Mouse (Mus musculus) macrophage (primary cell): ENCODE measurements at regions not wholly inside any gene's neighbourhood (a gene's known extent, or its start where the extent isn't known, plus 50 kb on each side); places are given as distances from the start of the nearest gene placed in this dataset.

ENCODE experiments used
- H3K27ac ChIP-seq: fragments of 350-480 bp; formaldehyde crosslinking; 2 replicates; pipeline ENCODE4 v1.9.0; 2021
- H3K36me3 ChIP-seq: fragments of 350-480 bp; formaldehyde crosslinking; 2 replicates; pipeline ENCODE4 v1.9.0; 2021; ENCODE audit errors: inconsistent target
- H3K4me3 ChIP-seq: fragments of 350-480 bp; formaldehyde crosslinking; 2 replicates; pipeline ENCODE4 v1.9.0; 2021; ENCODE audit errors: inconsistent target
- H3K79me2 ChIP-seq: fragments of 350-480 bp; formaldehyde crosslinking; 2 replicates; pipeline ENCODE4 v1.9.0; 2021; ENCODE audit errors: inconsistent target
- WGBS: methylation state at CpG from one replicate; pipeline ENCODE4 v1.1.7; 2026; ENCODE audit warnings: inconsistent platforms; ENCODE audit not compliant: missing documents; 5-methylcytosine and 5-hydroxymethylcytosine counted together

GRCm38 (mm10) chr15:13455560-13456219 is 282.2 kb upstream of the Cdh6 start:
- no peaks in the 10 kb centered on the region for H3K36me3 ChIP-seq
- no peak overlapping the region for H3K27ac ChIP-seq
- 90% methylated on average over 7 of the region's 8 CpGs for WGBS
- H3K79me2 ChIP-seq, result no peaks in the 10 kb centered on the region
- H3K4me3 ChIP-seq, result no peak overlapping the region

- Histone ChIP-seq H3K79me2 (no peaks in the 10 kb centered on the region), H3K4me3 (no peak overlapping the region), H3K36me3 (no peaks in the 10 kb centered on the region), H3K27ac (no peak overlapping the region)
- 83% methylated on average over 5 of the region's 5 CpGs for WGBS
Observed at GRCm38 (mm10) chr15:13450385-13450784, 276.9 kb upstream of the Cdh6 start.

DNA sequence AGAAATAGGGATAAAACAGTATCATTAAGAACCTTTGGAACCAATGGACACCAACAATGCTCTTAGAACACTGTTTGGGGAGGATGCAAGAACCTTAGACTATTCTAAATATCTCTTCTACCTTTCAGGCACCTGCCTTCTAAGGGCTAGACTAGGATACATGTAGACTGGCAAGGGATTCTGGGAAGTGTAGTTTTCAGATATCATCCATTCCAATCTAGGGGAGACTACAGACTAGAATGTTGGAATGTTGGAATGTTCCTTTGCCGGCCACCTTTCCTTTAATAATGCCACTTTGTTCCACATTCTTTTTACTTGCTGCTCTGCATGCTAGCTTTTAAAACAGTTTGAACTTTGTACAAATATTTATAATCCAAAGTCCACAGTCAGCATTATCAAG is 261.1 kb upstream of the Cdh6 start:
- 79% methylated on average over 1 of the region's 1 CpGs for WGBS
- H3K79me2 ChIP-seq, result no peaks in the 10 kb centered on the region
- no peak overlapping the region for H3K4me3 ChIP-seq
- H3K36me3 ChIP-seq, result no peaks in the 10 kb centered on the region
- H3K27ac ChIP-seq, result no peak overlapping the region

- Histone ChIP-seq H3K4me3 (no peak overlapping the region), H3K27ac (no peak overlapping the region), H3K79me2 (no peaks in the 10 kb centered on the region), H3K36me3 (no peaks in the 10 kb centered on the region)
- 2% methylated on average over 2 of the region's 2 CpGs for WGBS
Observed at GRCm38 (mm10) chr15:13432971-13433370, 259.5 kb upstream of the Cdh6 start.

- WGBS, result 50% methylated on average over 3 of the region's 3 CpGs
- H3K36me3 ChIP-seq, result no peaks in the 10 kb centered on the region
- no peak overlapping the region for H3K4me3 ChIP-seq
- H3K79me2 ChIP-seq, result no peaks in the 10 kb centered on the region
- H3K27ac ChIP-seq, result no peak overlapping the region
Observed at GRCm38 (mm10) chr15:13419616-13420015, 246.1 kb upstream of the Cdh6 start.

DNA sequence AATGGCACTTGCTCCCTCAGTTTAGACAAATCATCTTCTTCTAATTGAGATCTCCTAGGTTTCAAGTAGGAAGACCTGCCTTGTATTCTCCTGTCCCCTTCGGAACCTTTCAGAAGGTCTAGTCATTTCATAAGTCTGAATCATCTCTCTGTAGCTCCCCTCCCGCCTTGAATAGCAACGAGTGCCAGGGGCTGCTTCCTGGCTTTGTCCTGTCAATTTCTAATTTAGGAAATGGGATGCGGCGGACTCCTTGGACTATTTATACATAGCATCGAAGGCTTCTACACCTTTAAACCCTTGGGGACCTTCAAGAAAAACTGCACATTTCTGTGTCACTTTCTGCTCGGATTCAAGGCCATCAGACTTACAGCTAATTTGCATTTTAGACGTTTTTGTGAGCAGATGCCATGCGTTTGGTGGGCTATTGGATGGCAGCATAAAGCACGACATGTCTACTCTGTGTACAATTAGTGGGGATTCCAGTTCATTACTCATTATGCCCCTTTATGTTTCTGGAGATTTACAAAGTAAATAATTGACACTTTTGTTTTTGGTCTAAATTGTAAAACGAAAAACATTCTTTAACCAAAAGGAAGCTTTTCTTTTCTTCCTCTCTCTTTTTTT is 236.7 kb upstream of the Cdh6 start:
- H3K36me3 ChIP-seq, result no peaks in the 10 kb centered on the region
- no peak overlapping the region for H3K4me3 ChIP-seq
- H3K79me2 ChIP-seq, result no peaks in the 10 kb centered on the region
- H3K27ac ChIP-seq, result no peak overlapping the region
- 55% methylated on average over 11 of the region's 11 CpGs for WGBS

DNA sequence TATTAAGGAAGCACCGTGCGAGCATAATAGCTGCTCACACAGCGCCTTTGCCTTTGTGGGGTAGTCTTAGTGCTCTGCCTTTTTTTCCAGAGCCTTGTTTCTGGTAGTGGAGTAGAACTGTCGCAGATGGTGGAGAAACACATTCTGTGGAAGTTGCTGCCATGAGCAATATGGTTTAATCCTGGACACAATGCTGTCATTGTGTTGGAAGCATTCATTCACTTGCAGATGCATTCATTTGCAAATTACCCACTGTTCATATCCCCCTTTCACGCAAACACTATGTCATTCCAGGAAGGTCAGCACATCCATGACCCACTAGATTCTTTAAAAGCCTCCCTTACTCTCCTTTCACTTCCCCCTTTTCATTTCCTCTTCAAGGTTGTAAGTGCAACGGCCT is 219.7 kb upstream of the Cdh6 start:
- Histone ChIP-seq H3K36me3 (no peaks in the 10 kb centered on the region), H3K4me3 (no peak overlapping the region), H3K79me2 (no peaks in the 10 kb centered on the region), H3K27ac (peak overlapping the region; percentile 45)
- 45% methylated on average over 6 of the region's 6 CpGs for WGBS

DNA sequence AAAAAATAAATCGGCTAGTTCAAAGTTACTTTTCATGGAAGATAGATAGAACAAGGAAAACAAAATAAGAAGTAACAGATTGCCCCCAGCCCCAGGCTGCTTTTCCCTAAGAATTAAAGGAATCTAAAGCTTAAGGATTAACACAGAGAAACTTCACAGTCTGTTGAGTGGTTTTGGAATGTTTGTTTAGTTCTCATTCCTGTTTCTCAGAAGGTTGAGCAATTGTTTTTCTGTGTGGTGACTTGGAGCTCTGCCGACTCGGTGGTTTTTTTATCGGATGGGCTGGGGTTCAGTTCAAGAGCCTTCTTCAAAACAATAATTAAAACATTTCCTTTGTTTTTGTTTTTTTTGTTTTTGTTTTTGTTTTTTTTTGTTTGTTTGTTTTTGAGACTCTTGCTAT is 217.9 kb upstream of the Cdh6 start:
- 71% methylated on average over 4 of the region's 4 CpGs for WGBS
- Histone ChIP-seq H3K36me3 (no peaks in the 10 kb centered on the region), H3K27ac (no peak overlapping the region), H3K4me3 (no peak overlapping the region), H3K79me2 (no peaks in the 10 kb centered on the region)

- H3K4me3 ChIP-seq, result no peak overlapping the region
- 69% methylated on average over 6 of the region's 6 CpGs for WGBS
Observed at GRCm38 (mm10) chr15:13384815-13385214, 211.3 kb upstream of the Cdh6 start.

DNA sequence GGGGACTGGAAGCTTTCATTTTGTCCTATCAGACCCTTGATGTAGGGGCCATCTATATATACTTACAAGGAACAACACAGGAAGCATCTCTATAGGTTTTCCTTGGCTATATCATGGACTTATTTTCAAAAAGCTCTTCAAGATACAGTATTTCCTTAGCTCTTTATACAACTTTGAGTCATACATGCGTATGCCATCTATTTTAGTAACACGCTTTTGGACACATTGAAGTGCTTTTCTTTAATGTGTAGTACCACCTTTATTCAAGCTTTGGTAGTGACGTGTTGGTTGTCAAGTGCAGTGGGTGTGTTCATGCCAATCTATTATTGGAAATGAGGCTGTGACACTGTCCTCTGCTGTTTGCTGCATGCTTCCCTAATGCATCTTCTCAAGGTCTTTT is 202.1 kb upstream of the Cdh6 start:
- Histone ChIP-seq H3K4me3 (no peak overlapping the region), H3K79me2 (no peaks in the 10 kb centered on the region), H3K27ac (no peak overlapping the region), H3K36me3 (no peaks in the 10 kb centered on the region)
- 90% methylated on average over 3 of the region's 3 CpGs for WGBS

More at GRCm38 (mm10) chr15:13384815-13385214, 211.3 kb upstream of the Cdh6 start:
- Histone ChIP-seq H3K36me3 (no peaks in the 10 kb centered on the region), H3K79me2 (no peaks in the 10 kb centered on the region), H3K27ac (no peak overlapping the region)

GRCm38 (mm10) chr15:13368799-13369198 is 195.3 kb upstream of the Cdh6 start:
- 84% methylated on average over 5 of the region's 5 CpGs for WGBS
- no peaks in the 10 kb centered on the region for H3K36me3 ChIP-seq
- H3K4me3 ChIP-seq, result no peak overlapping the region
- H3K79me2 ChIP-seq, result no peaks in the 10 kb centered on the region
- no peak overlapping the region for H3K27ac ChIP-seq

GRCm38 (mm10) chr15:13367291-13367954 is 193.9 kb upstream of the Cdh6 start:
- WGBS, result 88% methylated on average over 16 of the region's 16 CpGs

DNA sequence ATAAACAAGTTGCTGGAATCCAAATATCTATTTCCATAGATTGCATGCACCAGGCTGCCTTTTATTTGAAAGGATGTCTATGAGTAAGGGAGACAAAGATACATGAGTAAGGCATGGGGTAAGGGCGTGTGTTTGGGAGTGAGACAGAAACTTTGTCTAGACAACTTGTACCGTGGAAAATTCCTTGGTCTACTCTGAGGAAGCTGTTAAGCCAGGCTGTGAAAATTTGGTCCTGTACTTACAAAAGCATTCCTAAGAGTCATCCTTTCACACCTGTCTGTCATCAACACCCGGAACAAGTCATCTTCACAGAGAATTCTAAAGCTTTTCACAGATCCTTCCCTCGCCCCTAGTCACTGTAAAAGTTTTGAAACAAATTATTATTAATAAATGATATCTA is 193.1 kb upstream of the Cdh6 start:
- no peaks in the 10 kb centered on the region for H3K79me2 ChIP-seq
- no peak overlapping the region for H3K27ac ChIP-seq
- no peaks in the 10 kb centered on the region for H3K36me3 ChIP-seq
- no peak overlapping the region for H3K4me3 ChIP-seq
- WGBS, result 64% methylated on average over 3 of the region's 4 CpGs

More at GRCm38 (mm10) chr15:13367291-13367954, 193.9 kb upstream of the Cdh6 start:
- Histone ChIP-seq H3K36me3 (no peaks in the 10 kb centered on the region), H3K27ac (no peak overlapping the region), H3K79me2 (no peaks in the 10 kb centered on the region), H3K4me3 (no peak overlapping the region)

GRCm38 (mm10) chr15:13360741-13361140 is 187.3 kb upstream of the Cdh6 start:
- H3K27ac ChIP-seq, result no peak overlapping the region
- no peaks in the 10 kb centered on the region for H3K79me2 ChIP-seq
- H3K36me3 ChIP-seq, result no peaks in the 10 kb centered on the region
- WGBS, result 61% methylated on average over 2 of the region's 2 CpGs
- no peak overlapping the region for H3K4me3 ChIP-seq

DNA sequence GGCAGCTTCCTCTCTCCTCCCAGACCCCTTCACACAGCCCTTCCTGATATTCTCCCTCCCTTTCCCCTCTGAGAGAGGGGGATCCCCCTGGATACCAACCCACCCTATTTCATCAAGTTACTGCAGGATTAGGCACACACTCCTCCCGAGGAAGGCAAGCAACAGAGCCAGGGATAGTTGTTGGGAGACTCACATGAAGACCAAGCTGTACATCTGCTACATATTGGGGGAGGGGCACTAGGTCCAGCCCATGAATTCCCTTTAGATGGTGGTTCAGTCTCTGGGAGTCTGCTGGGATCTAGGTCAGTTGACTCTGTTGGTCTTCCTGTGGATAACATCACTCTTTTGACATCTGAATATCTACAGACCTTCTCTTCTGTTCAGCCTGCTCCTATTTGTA is 185.6 kb upstream of the Cdh6 start:
- H3K36me3 ChIP-seq, result no peaks in the 10 kb centered on the region
- H3K27ac ChIP-seq, result no peak overlapping the region
- H3K4me3 ChIP-seq, result no peak overlapping the region
- WGBS, result 38% methylated on average over 1 of the region's 1 CpGs
- H3K79me2 ChIP-seq, result no peaks in the 10 kb centered on the region
